Mouse (Mus musculus): ENCODE measurements around the gene Nab1.

- no peak for TF ChIP-seq CTCF (IDR thresholded peaks at IDR 0.05; ENCODE audit: low read depth, low read length)
- TF ChIP-seq POLR2AphosphoS5 (IDR thresholded peaks at IDR 0.05; ENCODE audit: insufficient replicate concordance, low read depth, low read length), result no peak
- TF ChIP-seq TAL1 (conservative IDR thresholded peaks at IDR 0.05; ENCODE audit: low read depth, low read length), result no peak
- no peak for TF ChIP-seq GATA1 (IDR thresholded peaks at IDR 0.05; ENCODE audit: borderline replicate concordance, low read length)
Observed at GRCm38 (mm10) chr1:52430606-52431005, 69.9 kb downstream of the Nab1 start.
